ENCODE assay signal across 9 mouse cellular contexts in the genomic region with DNA sequence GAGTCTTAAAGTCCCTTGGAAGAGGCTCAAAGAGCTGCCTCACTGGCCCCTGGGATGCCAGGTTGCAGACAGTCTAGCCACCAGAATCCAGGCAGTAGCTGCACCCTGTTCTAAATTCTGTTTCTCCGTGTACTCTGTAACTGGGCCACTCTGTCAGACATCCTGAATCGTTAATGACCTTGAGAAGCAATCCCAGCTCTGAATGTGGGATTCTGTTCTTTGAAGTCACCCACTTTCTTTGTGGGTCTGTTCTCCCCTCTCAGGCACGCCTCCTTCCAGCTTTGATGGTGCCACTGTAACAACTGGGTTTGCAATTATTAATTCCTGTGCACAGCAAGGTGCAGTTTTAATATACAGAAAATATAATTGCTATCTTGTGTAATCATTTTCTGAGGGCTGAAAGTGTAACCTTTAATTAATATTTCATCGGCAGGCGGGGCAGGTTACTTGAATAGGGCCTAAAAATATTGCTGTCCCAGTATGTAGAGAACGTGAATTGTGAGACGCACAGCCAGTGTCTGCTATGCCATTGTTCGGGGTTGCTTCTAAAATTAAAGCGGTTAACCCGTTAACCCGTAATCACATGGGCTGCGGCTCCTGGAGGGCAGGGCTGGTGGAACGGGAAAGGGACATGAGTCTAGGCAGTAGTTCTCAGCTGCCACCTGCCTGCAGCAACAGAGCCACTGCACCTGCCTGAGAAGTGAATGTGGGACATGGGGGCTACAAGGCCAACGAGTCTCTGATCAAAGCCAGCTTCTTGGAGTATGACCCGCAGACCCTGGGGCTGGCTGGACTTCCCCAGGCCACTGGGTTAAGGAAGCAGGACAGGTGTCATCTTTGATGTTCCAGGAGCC.
A peak's percentile ranks its signal among the peaks of the same experiment; 100 is the strongest.
DNase-seq lines count a peak whose midpoint lies in the region; ATAC-seq lines count a peak whose summit lies in the region.
"Had no signal": no experiment of that assay in that cellular context is flagged by ENCODE, and none has a peak within 500 bp of the region (broad histone marks: within the 10 kb centered on the region; RNA-seq: fewer than 3 reads in every experiment).

No protein-coding gene starts in this region.

- no peaks in the 10 kb centered on the region for H3K36me3 ChIP-seq in midbrain, embryonic 10.5 days
- H3K36me3 ChIP-seq in midbrain, embryonic 11.5 days (ENCODE audit: control insufficient read depth, insufficient read depth, low read length), result no peaks in the 10 kb centered on the region

- intact Hi-C loops in heart, postnatal 14 days (cut with DNase I), result loop anchor here (5.0 to 10.0 kb wide), 2 partner anchors 64 to 914 kb away; a partner anchor contains a TSS

- H3K9me3 ChIP-seq in midbrain, embryonic 10.5 days (replicated peaks), result no peaks in the 10 kb centered on the region
- H3K9me3 ChIP-seq in midbrain, embryonic 11.5 days (ENCODE audit: control insufficient read depth, low read length), result no peaks in the 10 kb centered on the region

- H3K27me3 ChIP-seq in midbrain, embryonic 10.5 days (ENCODE audit: low read depth, poor library complexity, severe bottlenecking), result 0 out of 2 replicates have a peak, but pooled peaks cover 20% of the 10 kb centered on the region
- H3K27me3 ChIP-seq in midbrain, embryonic 11.5 days (ENCODE audit: control insufficient read depth, insufficient read depth, low read length), result no peaks in the 10 kb centered on the region

- H3K4me2 ChIP-seq in midbrain, embryonic 11.5 days, result no peak overlapping the region

- H3K4me3 ChIP-seq in midbrain, embryonic 10.5 days, result no peak overlapping the region
- no peak overlapping the region for H3K4me3 ChIP-seq in midbrain, embryonic 11.5 days (ENCODE audit: low read depth, low read length)

- 87% methylated on average over 15 of the region's 15 CpGs for WGBS in midbrain, embryonic 10.5 days
- 82% methylated on average over 15 of the region's 15 CpGs for WGBS in midbrain, embryonic 11.5 days

- H3K27ac ChIP-seq in midbrain, embryonic 10.5 days (replicated peaks), result peak overlapping the region; percentile 35
- H3K27ac ChIP-seq in midbrain, embryonic 11.5 days (ENCODE audit: low read depth, low read length), result no peak overlapping the region

- DNase-seq in heart, adult 18-20 months, result peak; percentile 56 to 68
- no peak for DNase-seq in heart, postnatal 14 days
- DNase-seq in midbrain, embryonic 10.5 days (ENCODE audit: low spot score), result no peak
- no peak for DNase-seq in midbrain, embryonic 11.5 days (ENCODE audit: low spot score, missing footprints)
- peak; percentile 43 for DNase-seq in heart, postnatal 4 days
- peak; percentile 56 for DNase-seq in retina, embryonic 14.5 days (ENCODE audit: low spot score)
- no peak for DNase-seq in cerebellum, postnatal 10 days
- DNase-seq in layer of hippocampus, adult 9-11 months, result no peak

- H3K9ac ChIP-seq in midbrain, embryonic 11.5 days (ENCODE audit: low read length), result no peak overlapping the region

- peaks cover 46% of the 10 kb centered on the region for H3K4me1 ChIP-seq in midbrain, embryonic 10.5 days
- peaks cover 10% of the 10 kb centered on the region for H3K4me1 ChIP-seq in midbrain, embryonic 11.5 days (ENCODE audit: control insufficient read depth, insufficient read depth, low read length)

- no peak for ATAC-seq in midbrain, embryonic 11.5 days (ENCODE audit: low FRiP score)
- ATAC-seq: activated CD4-positive, CD25-positive, alpha-beta regulatory T cell, adult 4 months had no signal

Comparison
In these comparisons a context has a peak if more than half of its experiments do, and no peak if none do; other contexts are left out.
1. DNase-seq: peak in heart, adult 18-20 months (2 of 2), heart, postnatal 4 days (single experiment) and retina, embryonic 14.5 days (single experiment); none in heart, postnatal 14 days (0 of 2), midbrain, embryonic 10.5 days (single experiment), midbrain, embryonic 11.5 days (single experiment), cerebellum, postnatal 10 days (0 of 2) and layer of hippocampus, adult 9-11 months (single experiment).